Mouse (Mus musculus): ENCODE data around the gene Pomt1. TPM values are rescaled to one million over a fixed set of nuclear protein-coding genes. Genes with fewer than 3 reads are reported as not detected.

Gene Pomt1
- polyA plus RNA-seq, 1 experiment from 2014 or later, result 25.8 TPM

DNA sequence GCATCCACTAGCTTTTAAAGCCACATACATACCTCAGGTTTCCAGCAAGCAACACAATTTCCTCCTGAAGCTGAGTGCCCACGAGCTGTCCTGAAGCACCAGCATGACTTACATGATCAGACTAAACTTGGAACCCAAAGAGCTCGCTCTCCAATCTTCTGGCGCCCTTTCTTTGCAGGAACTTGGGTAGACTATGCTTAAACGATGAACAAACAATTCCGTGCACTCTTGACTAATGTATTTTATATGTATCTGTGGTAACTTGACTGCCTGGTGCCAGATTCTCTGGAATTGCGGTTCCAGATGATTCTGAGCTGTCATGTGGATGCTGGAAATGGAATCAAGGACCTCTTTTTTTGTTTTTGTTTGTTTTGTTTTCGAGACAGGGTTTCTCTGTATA, 957 bp upstream of the Pomt1 start:
- peak overlapping the region; percentile 83 for H3K9ac ChIP-seq
- H3K27me3 ChIP-seq, result no peaks in the 10 kb centered on the region
- H3K36me3 ChIP-seq, result peaks cover 44% of the 10 kb centered on the region
- H3K4me1 ChIP-seq (replicated peaks), result peaks cover 30% of the 10 kb centered on the region
- no peaks in the 10 kb centered on the region for H3K9me3 ChIP-seq
- peak overlapping the region; percentile 74 for H3K27ac ChIP-seq (replicated peaks)
- peak overlapping the region; percentile 93 for H3K4me2 ChIP-seq
- 35% methylated on average over 7 of the region's 7 CpGs for WGBS
- peak overlapping the region; percentile 66 for H3K4me3 ChIP-seq
- no peak for ATAC-seq (ENCODE audit: low read depth)

- Histone ChIP-seq H3K27ac (replicated peaks) (peak overlapping the region; percentile 86), H3K27me3 (no peaks in the 10 kb centered on the region), H3K4me2 (peak overlapping the region; percentile 93), H3K4me1 (replicated peaks) (peaks cover 30% of the 10 kb centered on the region), H3K9me3 (no peaks in the 10 kb centered on the region), H3K36me3 (peaks cover 29% of the 10 kb centered on the region), H3K4me3 (peak overlapping the region; percentile 66), H3K9ac (peak overlapping the region; percentile 78)
- peak; percentile 65 for ATAC-seq (ENCODE audit: low read depth)
- WGBS, result under 1% methylated on average over 20 of the region's 20 CpGs
These were observed 534 bp downstream of the Pomt1 start for GRCm38 (mm10) chr2:32236760-32237487.

GRCm38 (mm10) chr2:32237571-32237970, 1.2 kb downstream of the Pomt1 start:
- peak overlapping the region; percentile 78 for H3K9ac ChIP-seq
- H3K27ac ChIP-seq (replicated peaks), result no peak overlapping the region
- no peak for ATAC-seq (ENCODE audit: low read depth)

DNA sequence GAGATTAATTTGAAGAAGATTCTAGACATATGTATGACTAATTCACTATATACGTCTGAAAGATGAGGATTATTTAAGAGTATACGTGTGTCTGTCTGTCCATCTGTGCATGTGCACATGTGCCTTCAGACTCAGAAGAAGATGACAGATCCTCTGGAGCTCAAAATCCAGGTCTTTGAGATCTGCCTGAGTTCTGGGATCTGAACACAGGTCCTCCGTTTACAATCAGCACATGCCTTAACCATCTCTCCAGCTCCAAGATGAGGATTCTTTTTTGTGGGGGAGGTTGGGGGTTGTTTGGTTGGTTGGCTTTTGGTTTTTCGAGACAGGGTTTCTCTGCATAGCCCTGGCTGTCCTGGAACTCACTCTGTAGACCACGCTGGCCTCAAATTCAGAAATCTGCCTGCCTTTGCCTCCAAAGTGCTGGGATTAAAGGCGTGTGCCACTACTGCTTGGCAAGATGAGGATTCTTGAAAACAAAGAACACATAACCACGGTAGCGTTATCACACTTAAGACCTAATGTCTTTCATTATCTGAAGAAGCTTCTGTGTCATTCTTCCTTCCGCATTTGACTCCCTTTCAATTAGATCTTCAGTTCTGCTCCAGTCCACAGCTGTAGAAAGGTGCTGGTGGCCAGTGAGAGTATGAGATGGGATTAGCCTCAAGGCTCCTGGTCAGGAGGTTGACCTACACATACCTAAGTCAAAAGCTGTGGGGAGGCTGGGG, 2.5 kb downstream of the Pomt1 start:
- no peak overlapping the region for H3K4me2 ChIP-seq
- no peak overlapping the region for H3K9ac ChIP-seq
- H3K36me3 ChIP-seq, result peaks cover 20% of the 10 kb centered on the region
- H3K4me1 ChIP-seq (replicated peaks), result peaks cover 30% of the 10 kb centered on the region
- no peak for ATAC-seq (ENCODE audit: low read depth)
- 94% methylated on average over 9 of the region's 9 CpGs for WGBS
- H3K27ac ChIP-seq (replicated peaks), result no peak overlapping the region
- no peaks in the 10 kb centered on the region for H3K9me3 ChIP-seq
- H3K27me3 ChIP-seq, result no peaks in the 10 kb centered on the region
- H3K4me3 ChIP-seq, result no peak overlapping the region

More at GRCm38 (mm10) chr2:32237571-32237970, 1.2 kb downstream of the Pomt1 start:
- Histone ChIP-seq H3K9me3 (no peaks in the 10 kb centered on the region), H3K27me3 (no peaks in the 10 kb centered on the region), H3K4me3 (peak overlapping the region; percentile 66), H3K36me3 (peaks cover 22% of the 10 kb centered on the region), H3K4me1 (replicated peaks) (peaks cover 30% of the 10 kb centered on the region), H3K4me2 (peak overlapping the region; percentile 93)
- 37% methylated on average over 4 of the region's 4 CpGs for WGBS

GRCm38 (mm10) chr2:32240591-32240990, 4.2 kb downstream of the Pomt1 start:
- 73% methylated on average over 5 of the region's 5 CpGs for WGBS
- Histone ChIP-seq H3K27me3 (no peaks in the 10 kb centered on the region), H3K9me3 (no peaks in the 10 kb centered on the region), H3K36me3 (peaks cover 31% of the 10 kb centered on the region), H3K4me3 (no peak overlapping the region), H3K4me2 (no peak overlapping the region), H3K4me1 (replicated peaks) (peaks cover 17% of the 10 kb centered on the region), H3K9ac (no peak overlapping the region), H3K27ac (replicated peaks) (no peak overlapping the region)
- no peak for ATAC-seq (ENCODE audit: low read depth)

- H3K36me3 ChIP-seq, result peaks cover 53% of the 10 kb centered on the region
- no peaks in the 10 kb centered on the region for H3K27me3 ChIP-seq
- H3K9me3 ChIP-seq, result no peaks in the 10 kb centered on the region
- no peak overlapping the region for H3K9ac ChIP-seq
- ATAC-seq (ENCODE audit: low read depth), result no peak
- peaks cover under 1% of the 10 kb centered on the region for H3K4me1 ChIP-seq (replicated peaks)
- no peak overlapping the region for H3K27ac ChIP-seq (replicated peaks)
- WGBS, result 95% methylated on average over 4 of the region's 4 CpGs
- H3K4me2 ChIP-seq, result no peak overlapping the region
- H3K4me3 ChIP-seq, result no peak overlapping the region
These were observed 6.6 kb downstream of the Pomt1 start for GRCm38 (mm10) chr2:32242986-32243385.

- Histone ChIP-seq H3K4me2 (no peak overlapping the region), H3K9ac (no peak overlapping the region), H3K27ac (replicated peaks) (no peak overlapping the region), H3K4me3 (no peak overlapping the region), H3K27me3 (no peaks in the 10 kb centered on the region), H3K36me3 (peaks cover 87% of the 10 kb centered on the region), H3K9me3 (no peaks in the 10 kb centered on the region), H3K4me1 (replicated peaks) (no peaks in the 10 kb centered on the region)
- no peak for ATAC-seq (ENCODE audit: low read depth)
- 92% methylated on average over 4 of the region's 4 CpGs for WGBS
These were observed 10.4 kb downstream of the Pomt1 start for GRCm38 (mm10) chr2:32246741-32247140.

DNA sequence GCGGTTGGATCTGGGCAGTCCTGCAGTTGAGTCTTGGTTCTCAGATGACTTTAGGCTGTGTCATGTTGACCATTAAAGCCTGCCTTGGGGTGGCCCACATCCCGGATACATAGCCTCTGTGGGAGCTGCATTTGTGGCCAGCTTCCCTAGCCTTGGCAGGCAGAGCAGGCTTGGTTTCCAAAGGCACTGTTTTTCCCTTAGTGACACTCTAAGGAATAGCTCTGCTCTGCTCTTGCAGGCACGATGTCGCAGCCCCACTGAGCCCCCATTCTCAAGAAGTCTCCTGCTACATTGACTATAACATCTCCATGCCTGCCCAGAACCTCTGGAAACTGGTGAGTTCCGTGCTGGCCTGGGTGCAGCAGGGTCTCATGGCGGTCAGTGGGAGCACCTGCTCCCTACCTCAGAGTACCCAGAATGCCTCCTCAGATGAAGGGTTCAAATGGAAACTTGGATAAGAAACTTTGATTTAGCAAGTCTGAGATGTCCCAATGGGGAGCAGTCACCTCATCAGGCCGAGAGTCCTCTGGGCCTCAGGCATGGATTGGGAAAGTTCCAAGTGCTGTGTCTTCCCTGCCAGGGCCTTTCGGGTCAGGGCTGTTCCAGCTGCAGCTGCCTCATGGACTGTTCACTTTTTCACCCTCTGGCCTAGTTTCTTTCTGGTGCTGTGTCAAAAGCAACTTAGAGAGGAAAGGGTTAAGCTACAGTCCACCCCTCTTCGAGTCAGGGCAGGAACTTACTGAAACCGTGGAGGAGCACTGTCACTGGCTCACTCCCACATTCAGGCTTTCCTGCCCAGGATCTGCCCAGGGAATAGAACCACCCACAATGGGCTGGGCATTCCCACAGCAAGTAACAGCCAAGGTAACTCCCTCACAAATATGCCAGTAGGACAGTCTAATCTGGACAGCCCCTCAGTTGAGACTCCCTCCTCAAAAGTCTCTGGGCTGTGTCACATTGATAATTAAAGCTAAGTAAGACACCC, 12.3 kb downstream of the Pomt1 start:
- no peaks in the 10 kb centered on the region for H3K9me3 ChIP-seq
- H3K4me2 ChIP-seq, result no peak overlapping the region
- H3K4me3 ChIP-seq, result no peak overlapping the region
- WGBS, result 82% methylated on average over 10 of the region's 10 CpGs
- no peak overlapping the region for H3K27ac ChIP-seq (replicated peaks)
- ATAC-seq (ENCODE audit: low read depth), result no peak
- H3K27me3 ChIP-seq, result no peaks in the 10 kb centered on the region
- H3K4me1 ChIP-seq (replicated peaks), result no peaks in the 10 kb centered on the region
- H3K36me3 ChIP-seq, result peaks cover 98% of the 10 kb centered on the region
- no peak overlapping the region for H3K9ac ChIP-seq

DNA sequence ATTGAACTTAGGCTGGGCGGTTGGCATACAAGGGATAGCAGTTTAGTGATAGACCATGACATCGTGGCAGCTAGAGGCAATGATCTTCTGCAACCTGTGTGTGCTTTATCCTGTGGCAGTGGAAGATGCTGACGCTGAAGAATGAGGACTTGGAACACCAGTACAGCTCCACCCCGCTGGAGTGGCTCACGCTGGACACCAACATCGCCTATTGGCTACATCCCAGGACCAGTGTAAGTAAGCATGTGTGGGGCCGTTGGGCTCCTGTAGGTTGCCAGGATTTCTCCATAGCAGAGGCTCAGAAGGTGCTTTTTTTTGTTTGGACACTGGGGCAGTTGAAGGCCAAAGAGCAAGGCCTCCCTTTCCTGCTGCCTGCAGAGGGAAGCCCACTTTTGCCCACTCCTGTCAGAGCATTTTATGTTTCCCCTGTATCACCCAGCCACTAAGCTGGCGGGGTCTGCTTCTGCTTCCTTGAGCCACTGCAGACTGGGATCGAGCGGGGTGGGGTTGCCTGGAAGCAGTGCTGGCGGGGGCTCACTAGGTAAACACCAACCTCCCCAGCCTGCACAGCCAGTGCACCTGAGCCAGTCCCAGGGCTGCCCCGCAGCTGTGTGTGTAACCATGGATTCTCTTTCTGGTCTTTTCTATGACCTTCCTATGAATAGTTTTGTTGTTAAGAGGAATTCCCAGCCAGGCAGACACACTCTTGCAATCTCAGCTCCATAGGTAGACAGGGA, 15.6 kb downstream of the Pomt1 start:
- Histone ChIP-seq H3K27ac (replicated peaks) (no peak overlapping the region), H3K4me1 (replicated peaks) (no peaks in the 10 kb centered on the region), H3K9ac (no peak overlapping the region), H3K4me2 (no peak overlapping the region), H3K27me3 (no peaks in the 10 kb centered on the region), H3K36me3 (peaks cover 92% of the 10 kb centered on the region), H3K4me3 (no peak overlapping the region), H3K9me3 (no peaks in the 10 kb centered on the region)
- no peak for ATAC-seq (ENCODE audit: low read depth)
- WGBS, result 92% methylated on average over 12 of the region's 12 CpGs

GRCm38 (mm10) chr2:32252658-32253057, 16.3 kb downstream of the Pomt1 start:
- H3K27ac ChIP-seq (replicated peaks), result no peak overlapping the region
- H3K9ac ChIP-seq, result no peak overlapping the region
- no peaks in the 10 kb centered on the region for H3K27me3 ChIP-seq
- H3K4me3 ChIP-seq, result no peak overlapping the region
- H3K4me2 ChIP-seq, result no peak overlapping the region
- ATAC-seq (ENCODE audit: low read depth), result no peak
- 87% methylated on average over 5 of the region's 5 CpGs for WGBS
- no peaks in the 10 kb centered on the region for H3K9me3 ChIP-seq
- no peaks in the 10 kb centered on the region for H3K4me1 ChIP-seq (replicated peaks)
- H3K36me3 ChIP-seq, result peaks cover 92% of the 10 kb centered on the region

GRCm38 (mm10) chr2:32253352-32253751, 17.0 kb downstream of the Pomt1 start:
- no peak overlapping the region for H3K4me2 ChIP-seq
- H3K9me3 ChIP-seq, result no peaks in the 10 kb centered on the region
- no peak overlapping the region for H3K9ac ChIP-seq
- H3K36me3 ChIP-seq, result peaks cover 89% of the 10 kb centered on the region
- WGBS, result 80% methylated on average over 1 of the region's 1 CpGs
- H3K4me3 ChIP-seq, result no peak overlapping the region
- no peaks in the 10 kb centered on the region for H3K27me3 ChIP-seq
- no peak overlapping the region for H3K27ac ChIP-seq (replicated peaks)
- peaks cover 1% of the 10 kb centered on the region for H3K4me1 ChIP-seq (replicated peaks)
- no peak for ATAC-seq (ENCODE audit: low read depth)

All from neural tube, embryonic 13.5 days (tissue).